Mouse (Mus musculus): ENCODE results near the gene Notch1. TPM values are rescaled to one million over a fixed set of nuclear protein-coding genes. Genes with fewer than 3 reads are reported as not detected.
A peak's percentile ranks its signal among the peaks of the same experiment; 100 is the strongest.

Notch1 gene
- polyA plus RNA-seq, 1 experiment from 2014 or later: 2.8 TPM

GRCm38 (mm10) chr2:26549801-26550200 lies 33.3 kb upstream of the Notch1 start:
- Histone ChIP-seq H3K9ac (no peak overlapping the region), H3K27me3 (peaks cover 4% of the 10 kb centered on the region; the same call in 1 of the 2 replicates), H3K27ac (replicated peaks) (peak overlapping the region; percentile 41; the same call in 1 of the 2 replicates), H3K9me3 (replicated peaks) (no peaks in the 10 kb centered on the region), H3K4me1 (replicated peaks) (peaks cover 34% of the 10 kb centered on the region), H3K4me2 (no peak overlapping the region), H3K36me3 (replicated peaks) (no peaks in the 10 kb centered on the region), H3K4me3 (replicated peaks) (no peak overlapping the region)
- 23% methylated on average over 10 of the region's 10 CpGs for WGBS (ENCODE audit: insufficient replicate concordance)
- peak; percentile 51 for ATAC-seq (ENCODE audit: insufficient read depth)

GRCm38 (mm10) chr2:26547481-26547880 lies 31.0 kb upstream of the Notch1 start:
- WGBS (ENCODE audit: insufficient replicate concordance): 24% methylated on average over 2 of the region's 2 CpGs
- H3K27me3 ChIP-seq: no peaks in the 10 kb centered on the region
- peaks cover 26% of the 10 kb centered on the region for H3K4me1 ChIP-seq (replicated peaks)
- H3K4me2 ChIP-seq: no peak overlapping the region
- H3K36me3 ChIP-seq (replicated peaks): no peaks in the 10 kb centered on the region
- no peaks in the 10 kb centered on the region for H3K9me3 ChIP-seq (replicated peaks)
- H3K9ac ChIP-seq: no peak overlapping the region
- no peak overlapping the region for H3K27ac ChIP-seq (replicated peaks)
- ATAC-seq (ENCODE audit: insufficient read depth): no peak
- H3K4me3 ChIP-seq (replicated peaks): no peak overlapping the region

- Histone ChIP-seq H3K9ac (no peak overlapping the region), H3K4me3 (replicated peaks) (no peak overlapping the region), H3K4me2 (no peak overlapping the region), H3K27me3 (peaks cover 10% of the 10 kb centered on the region), H3K36me3 (replicated peaks) (no peaks in the 10 kb centered on the region), H3K27ac (replicated peaks) (no peak overlapping the region), H3K4me1 (replicated peaks) (peaks cover 5% of the 10 kb centered on the region), H3K9me3 (replicated peaks) (no peaks in the 10 kb centered on the region)
- whole genome bisulfite sequencing (ENCODE audit: insufficient replicate concordance): 56% methylated on average over 3 of the region's 3 CpGs
- ATAC-seq (ENCODE audit: insufficient read depth): peak; percentile 32; the same call in 1 of the 2 replicates
These were observed 27.8 kb upstream of the Notch1 start for GRCm38 (mm10) chr2:26544265-26544664.

DNA sequence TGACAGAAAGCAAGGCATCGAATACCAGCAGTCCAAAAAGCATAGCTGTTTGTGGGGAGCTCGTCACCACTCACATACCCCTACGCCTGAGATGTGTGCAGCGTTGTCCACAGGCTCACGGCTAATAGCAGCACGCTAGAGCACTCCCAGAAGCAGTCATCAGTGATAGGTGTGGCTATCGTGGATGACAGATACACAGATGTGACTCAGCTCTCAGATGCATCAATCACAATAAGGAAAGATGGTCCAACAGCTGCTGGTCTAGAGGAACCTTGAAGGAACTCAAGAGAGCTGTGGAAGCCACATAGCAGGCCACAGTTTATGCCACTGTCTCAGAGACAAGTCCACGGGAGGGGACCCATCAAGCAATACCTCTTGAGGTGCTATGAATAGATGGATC lies 27.3 kb upstream of the Notch1 start:
- Histone ChIP-seq H3K27me3 (peaks cover 10% of the 10 kb centered on the region), H3K4me3 (replicated peaks) (no peak overlapping the region), H3K4me1 (replicated peaks) (peaks cover 3% of the 10 kb centered on the region), H3K9ac (no peak overlapping the region), H3K36me3 (replicated peaks) (no peaks in the 10 kb centered on the region), H3K9me3 (replicated peaks) (no peaks in the 10 kb centered on the region), H3K4me2 (no peak overlapping the region), H3K27ac (replicated peaks) (no peak overlapping the region)
- WGBS (ENCODE audit: insufficient replicate concordance): 54% methylated on average over 8 of the region's 8 CpGs
- no peak for ATAC-seq (ENCODE audit: insufficient read depth)

DNA sequence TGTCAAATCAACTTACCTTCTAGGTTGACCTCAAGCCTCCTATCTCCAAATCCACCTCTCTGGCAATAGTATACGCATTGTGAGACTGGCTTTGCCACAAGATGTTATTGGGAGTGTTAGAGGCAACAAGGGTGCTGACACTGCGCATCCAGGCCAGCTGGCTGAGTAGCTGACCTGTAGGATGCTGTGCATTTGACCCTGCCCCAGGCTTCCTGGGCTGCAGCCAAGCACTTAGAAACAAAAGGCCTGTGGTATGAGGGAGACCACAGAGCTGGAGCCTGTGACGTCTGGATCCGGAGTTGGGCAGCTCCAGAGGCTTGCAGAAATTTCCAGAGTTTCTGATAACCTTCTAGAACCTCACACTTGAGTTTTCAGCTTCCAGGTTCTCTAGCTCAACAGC lies 26.7 kb upstream of the Notch1 start:
- ATAC-seq (ENCODE audit: insufficient read depth): peak; percentile 26; the same call in 1 of the 2 replicates
- Histone ChIP-seq H3K36me3 (replicated peaks) (no peaks in the 10 kb centered on the region), H3K4me1 (replicated peaks) (peaks cover 3% of the 10 kb centered on the region; the same call in 1 of the 2 replicates), H3K27me3 (peaks cover 10% of the 10 kb centered on the region), H3K9ac (no peak overlapping the region), H3K27ac (replicated peaks) (no peak overlapping the region), H3K9me3 (replicated peaks) (no peaks in the 10 kb centered on the region), H3K4me2 (no peak overlapping the region), H3K4me3 (replicated peaks) (no peak overlapping the region)
- 54% methylated on average over 4 of the region's 4 CpGs for whole genome bisulfite sequencing (ENCODE audit: insufficient replicate concordance)

DNA sequence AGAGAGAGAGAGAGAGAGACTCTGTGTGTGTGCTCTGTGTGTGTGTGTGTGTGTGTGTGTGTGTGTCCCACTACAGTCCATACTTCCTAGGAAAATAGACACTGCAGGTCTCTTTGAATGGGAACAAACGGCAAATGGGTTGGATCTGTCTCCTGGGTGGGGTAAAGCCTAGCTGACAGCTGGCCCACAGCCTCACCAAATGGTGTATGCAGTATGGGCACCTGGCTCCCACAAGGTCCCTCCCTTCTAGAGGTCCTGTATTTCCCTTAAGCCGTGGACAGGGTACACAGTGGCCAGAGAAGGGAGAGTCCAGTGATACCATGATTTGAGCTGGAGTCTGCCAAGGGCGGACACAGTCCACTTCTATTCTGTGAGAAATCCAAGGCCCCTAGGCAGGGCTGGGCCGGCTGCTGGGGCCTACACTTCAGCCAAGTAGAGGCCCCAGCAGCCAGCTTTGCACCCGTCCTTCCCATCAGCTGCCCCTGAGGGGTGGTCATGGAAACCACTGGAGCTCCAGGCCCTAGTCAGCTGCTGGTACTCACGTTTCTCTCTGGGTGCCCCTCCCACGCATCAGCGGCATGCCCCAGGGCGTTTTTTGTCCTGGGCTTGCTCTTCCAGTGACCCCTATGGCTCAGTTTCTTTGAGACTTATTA lies 24.9 kb upstream of the Notch1 start:
- Histone ChIP-seq H3K9me3 (replicated peaks) (no peaks in the 10 kb centered on the region), H3K4me1 (replicated peaks) (no peaks in the 10 kb centered on the region; the same call in 1 of the 2 replicates), H3K9ac (no peak overlapping the region), H3K4me2 (no peak overlapping the region), H3K36me3 (replicated peaks) (no peaks in the 10 kb centered on the region), H3K27ac (replicated peaks) (no peak overlapping the region), H3K27me3 (peaks cover 10% of the 10 kb centered on the region), H3K4me3 (replicated peaks) (no peak overlapping the region)
- WGBS (ENCODE audit: insufficient replicate concordance): 43% methylated on average over 9 of the region's 9 CpGs
- no peak for ATAC-seq (ENCODE audit: insufficient read depth)

- no peaks in the 10 kb centered on the region for H3K36me3 ChIP-seq (replicated peaks)
- no peak overlapping the region for H3K9ac ChIP-seq
- WGBS (ENCODE audit: insufficient replicate concordance): 47% methylated on average over 7 of the region's 7 CpGs
- peaks cover 10% of the 10 kb centered on the region for H3K27me3 ChIP-seq
- no peaks in the 10 kb centered on the region; the same call in 1 of the 2 replicates for H3K4me1 ChIP-seq (replicated peaks)
- H3K27ac ChIP-seq (replicated peaks): no peak overlapping the region
- H3K4me2 ChIP-seq: no peak overlapping the region
- ATAC-seq (ENCODE audit: insufficient read depth): no peak
- H3K4me3 ChIP-seq (replicated peaks): no peak overlapping the region
- H3K9me3 ChIP-seq (replicated peaks): no peaks in the 10 kb centered on the region
These were observed 24.3 kb upstream of the Notch1 start for GRCm38 (mm10) chr2:26540721-26541120.

DNA sequence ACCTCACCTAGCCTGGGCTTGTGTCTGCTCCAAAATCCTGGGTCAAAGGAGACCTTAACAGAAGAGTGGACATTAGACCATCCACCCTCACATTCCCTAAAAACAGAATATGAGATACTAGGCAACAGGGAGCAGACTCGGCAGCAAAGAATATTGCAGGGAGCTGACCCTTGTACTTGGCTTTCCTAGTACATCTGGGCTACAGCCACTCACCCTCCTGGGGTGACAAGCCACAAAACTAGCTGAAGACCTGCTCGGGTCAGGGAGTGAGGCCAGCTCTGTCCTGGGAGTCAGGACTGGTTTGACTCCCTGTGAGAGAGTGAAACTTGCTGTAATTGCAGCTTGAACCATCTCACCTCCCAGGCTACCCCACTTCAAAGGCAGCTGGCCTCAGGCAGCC lies 23.1 kb upstream of the Notch1 start:
- WGBS (ENCODE audit: insufficient replicate concordance): 52% methylated on average over 2 of the region's 2 CpGs
- H3K4me3 ChIP-seq (replicated peaks): no peak overlapping the region
- H3K27me3 ChIP-seq: peaks cover 10% of the 10 kb centered on the region
- no peak overlapping the region for H3K9ac ChIP-seq
- no peaks in the 10 kb centered on the region for H3K36me3 ChIP-seq (replicated peaks)
- no peak for ATAC-seq (ENCODE audit: insufficient read depth)
- no peak overlapping the region for H3K27ac ChIP-seq (replicated peaks)
- H3K4me1 ChIP-seq (replicated peaks): peaks cover 8% of the 10 kb centered on the region
- no peaks in the 10 kb centered on the region for H3K9me3 ChIP-seq (replicated peaks)
- no peak overlapping the region for H3K4me2 ChIP-seq

- H3K9me3 ChIP-seq (replicated peaks): no peaks in the 10 kb centered on the region
- ATAC-seq (ENCODE audit: insufficient read depth): no peak
- WGBS (ENCODE audit: insufficient replicate concordance): 62% methylated on average over 4 of the region's 4 CpGs
These were observed 19.1 kb upstream of the Notch1 start for GRCm38 (mm10) chr2:26535517-26536045.

DNA sequence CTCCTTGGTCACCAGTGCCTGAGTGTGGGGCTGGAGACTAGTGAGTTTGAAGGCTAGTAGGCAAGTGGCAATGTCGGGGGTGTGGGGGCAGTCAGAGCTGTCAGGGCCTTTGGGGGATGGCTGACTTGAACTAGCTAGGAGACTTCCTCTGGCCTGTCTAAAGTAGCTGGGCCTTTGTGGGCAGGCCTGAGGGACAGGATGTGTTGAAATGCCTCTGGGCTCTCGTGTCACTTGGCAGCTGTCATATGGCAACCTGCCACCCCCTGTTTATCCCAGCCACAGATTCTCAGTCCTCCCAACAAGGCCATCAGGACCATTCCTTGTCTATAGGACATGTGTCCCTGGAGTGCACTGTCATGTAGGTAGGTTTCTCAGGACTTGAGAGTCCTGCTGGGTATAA lies 18.2 kb upstream of the Notch1 start:
- WGBS (ENCODE audit: insufficient replicate concordance): 5% methylated on average over 2 of the region's 2 CpGs
- Histone ChIP-seq H3K36me3 (replicated peaks) (no peaks in the 10 kb centered on the region), H3K4me1 (replicated peaks) (peaks cover 12% of the 10 kb centered on the region), H3K9me3 (replicated peaks) (no peaks in the 10 kb centered on the region), H3K27me3 (peaks cover under 1% of the 10 kb centered on the region; the same call in 1 of the 2 replicates), H3K9ac (no peak overlapping the region), H3K27ac (replicated peaks) (no peak overlapping the region), H3K4me3 (replicated peaks) (no peak overlapping the region), H3K4me2 (no peak overlapping the region)
- ATAC-seq (ENCODE audit: insufficient read depth): 0 out of 2 replicates have a peak, but pooled peaks have one; percentile 15

More at GRCm38 (mm10) chr2:26535517-26536045, 19.1 kb upstream of the Notch1 start:
- Histone ChIP-seq H3K36me3 (replicated peaks) (no peaks in the 10 kb centered on the region), H3K27ac (replicated peaks) (no peak overlapping the region), H3K9ac (no peak overlapping the region), H3K4me1 (replicated peaks) (peaks cover 12% of the 10 kb centered on the region), H3K27me3 (peaks cover 9% of the 10 kb centered on the region), H3K4me2 (no peak overlapping the region), H3K4me3 (replicated peaks) (no peak overlapping the region)

- H3K4me1 ChIP-seq (replicated peaks): peaks cover 15% of the 10 kb centered on the region
- H3K27ac ChIP-seq (replicated peaks): no peak overlapping the region
- no peaks in the 10 kb centered on the region for H3K9me3 ChIP-seq (replicated peaks)
- no peak overlapping the region for H3K9ac ChIP-seq
- H3K36me3 ChIP-seq (replicated peaks): no peaks in the 10 kb centered on the region
- H3K27me3 ChIP-seq: no peaks in the 10 kb centered on the region
- H3K4me3 ChIP-seq (replicated peaks): no peak overlapping the region
- no peak for ATAC-seq (ENCODE audit: insufficient read depth)
- H3K4me2 ChIP-seq: no peak overlapping the region
- WGBS (ENCODE audit: insufficient replicate concordance): 36% methylated on average over 3 of the region's 3 CpGs
These were observed 17.7 kb upstream of the Notch1 start for GRCm38 (mm10) chr2:26534161-26534560.
